Mouse (Mus musculus) gastrocnemius, adult 8-10 months (tissue): ENCODE results near the gene Olfr50. TPM values are rescaled to one million over a fixed set of nuclear protein-coding genes. Genes with fewer than 3 reads are reported as not detected.

Experiments used
- DNase-seq, 2 experiments: peaks; one replicate each; pipeline ENCODE4 v3.0.0; 2022; ENCODE audit warnings: low spot score in 2 of 2
- total RNA-seq, 4 experiments: library from RNA; stranded (reverse); gene quantifications; 2 replicates each; pipeline ENCODE4 v1.2.4; 2022

The Olfr50 gene
- not detected for total RNA-seq

DNA sequence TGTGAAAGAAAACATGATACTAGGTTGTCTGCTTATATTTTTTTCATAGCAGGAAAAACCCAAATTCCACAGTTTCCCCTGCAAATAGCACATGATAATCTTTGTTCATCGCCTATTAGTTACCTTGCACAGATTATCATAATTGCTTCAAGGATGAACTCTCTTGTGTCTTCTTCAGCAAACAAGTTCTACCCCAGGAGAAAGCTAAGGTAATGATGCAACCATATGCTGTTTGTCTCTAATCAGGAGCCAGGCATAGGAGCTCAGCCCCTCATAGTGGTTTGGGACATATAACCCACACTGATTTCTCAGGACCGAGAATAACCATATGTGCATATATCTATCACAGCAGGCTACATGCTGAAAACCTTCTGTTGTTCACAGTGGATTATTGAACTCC is at the start of gene Olfr50:
Gene Olfr50 (plus strand): TSS at position 301 of the 400 bp plus-strand sequence.
- DNase-seq: no peak

GRCm38 (mm10) chr2:36783976-36784375 is 6.4 kb upstream of the Olfr50 start, which contains the start of gene Olfr348:
Olfr348 (plus strand) TSS chr2:36784276.
- no peak for DNase-seq

GRCm38 (mm10) chr2:36816932-36817331 is 26.6 kb downstream of the Olfr50 start, which contains the start of gene Olfr3:
Olfr3 (minus strand) TSS chr2:36817032.
- no peak for DNase-seq

GRCm38 (mm10) chr2:36846010-36846409 is 55.7 kb downstream of the Olfr50 start, which contains the start of gene Olfr350:
Olfr350 (plus strand) TSS chr2:36846310.
- DNase-seq: no peak

Other genes starting within 250 kb of the Olfr50 start
- gene Olfr344, start 223.9 kb upstream of the Olfr50 start, total RNA-seq: not detected
- gene Olfr345, start 150.5 kb upstream of the Olfr50 start, total RNA-seq: not detected
- not detected for gene Olfr346, start 104.8 kb upstream of the Olfr50 start, total RNA-seq
- not detected for gene Olfr347, start 58.6 kb upstream of the Olfr50 start, total RNA-seq
- not detected for gene Olfr348, start 6.3 kb upstream of the Olfr50 start, total RNA-seq
- gene Olfr3, start 26.5 kb downstream of the Olfr50 start, total RNA-seq: not detected
- not detected for gene Olfr350, start 55.8 kb downstream of the Olfr50 start, total RNA-seq
- not detected for gene Olfr351, start 72.1 kb downstream of the Olfr50 start, total RNA-seq
- gene Olfr352, start 77.9 kb downstream of the Olfr50 start, total RNA-seq: not detected
- not detected for gene Olfr353, start 102.4 kb downstream of the Olfr50 start, total RNA-seq
- not detected for gene Olfr354, start 115.1 kb downstream of the Olfr50 start, total RNA-seq
- not detected for gene Olfr355, start 138.4 kb downstream of the Olfr50 start, total RNA-seq
- not detected for gene Olfr356, start 146.6 kb downstream of the Olfr50 start, total RNA-seq
- not detected for gene Olfr357, start 203.3 kb downstream of the Olfr50 start, total RNA-seq
- not detected for gene Olfr358, start 218.8 kb downstream of the Olfr50 start, total RNA-seq